Mouse (Mus musculus) hindbrain, embryonic 16.5 days (tissue): Measurements from ENCODE around the gene Arhgap30. TPM values are rescaled to one million over a fixed set of nuclear protein-coding genes. Genes with fewer than 3 reads are reported as not detected.

Source experiments
- ATAC-seq: fragments of 200-750 bp; cut with Nextera tagmentation; 2 replicates; pipeline ENCODE4 v1.8.0; 2017; ENCODE audit warnings: moderate TSS enrichment, moderate library complexity
- H3K27ac ChIP-seq: fragments of 300-500 bp; sonication (generic); 2 replicates; pipeline ENCODE4 v1.5.1; 2014; ENCODE audit warnings: low read depth, mild to moderate bottlenecking, control low read depth, low read length, moderate library complexity
- H3K27me3 ChIP-seq: fragments of 300-500 bp; sonication (generic); replicated peaks from 2 replicates; pipeline ENCODE4 v1.6.1; 2014; ENCODE audit warnings: low read length; ENCODE audit not compliant: control insufficient read depth, insufficient read depth
- H3K36me3 ChIP-seq: fragments of 300-500 bp; sonication (generic); 2 replicates; pipeline ENCODE4 v1.6.1; 2014; ENCODE audit warnings: mild to moderate bottlenecking, low read length, moderate library complexity, mixed read lengths; ENCODE audit not compliant: control insufficient read depth, insufficient read depth
- H3K4me1 ChIP-seq: fragments of 300-500 bp; sonication (generic); 2 replicates; pipeline ENCODE4 v1.6.1; 2014; ENCODE audit warnings: low read depth, low read length; ENCODE audit not compliant: control insufficient read depth, insufficient read depth
- H3K4me2 ChIP-seq: fragments of 300-500 bp; sonication (generic); 2 replicates; pipeline ENCODE4 v1.6.1; 2014; ENCODE audit warnings: mild to moderate bottlenecking, low read length, control low read depth, moderate library complexity
- H3K4me3 ChIP-seq: fragments of 300-500 bp; sonication (generic); 2 replicates; pipeline ENCODE4 v1.5.1; 2014; ENCODE audit warnings: mild to moderate bottlenecking, low read length, control low read depth, moderate library complexity
- H3K9ac ChIP-seq: fragments of 300-500 bp; sonication (generic); 2 replicates; pipeline ENCODE4 v1.6.1; 2014; ENCODE audit warnings: low read depth, mild to moderate bottlenecking, control low read depth, low read length, moderate library complexity
- H3K9me3 ChIP-seq: fragments of 300-500 bp; sonication (generic); 2 replicates; pipeline ENCODE4 v1.6.1; 2014; ENCODE audit warnings: mild to moderate bottlenecking, low read length, moderate library complexity; ENCODE audit not compliant: control insufficient read depth
- WGBS: fragments of 180-500 bp; shearing (Covaris S2); extraction: QIAGEN DNeasy Blood & Tissue Kit; methylation state at CpG from one replicate; pipeline ENCODE4 v1.1.7; 2014; 5-methylcytosine and 5-hydroxymethylcytosine counted together
- polyA plus RNA-seq: library from polyadenylated mRNA; unstranded; fragments of >200 nt; fragmentation: Nextera tagmentation; extraction: Ambion mirVana; gene quantifications from 2 replicates; pipeline ENCODE4 v1.2.1, GENCODE M21; 2015

Arhgap30 gene
- polyA plus RNA-seq, 1 experiment from 2014 or later = 0.73 TPM

- ATAC-seq = no peak
- Histone ChIP-seq H3K27me3 (no peaks in the 10 kb centered on the region), H3K4me3 (no peak overlapping the region), H3K27ac (no peak overlapping the region), H3K4me2 (no peak overlapping the region), H3K4me1 (no peaks in the 10 kb centered on the region), H3K9ac (no peak overlapping the region), H3K9me3 (no peaks in the 10 kb centered on the region), H3K36me3 (no peaks in the 10 kb centered on the region)
- WGBS = 84% methylated on average over 4 of the region's 4 CpGs
Observed at GRCm38 (mm10) chr1:171401821-171402220, 13.1 kb downstream of the Arhgap30 start.

GRCm38 (mm10) chr1:171402991-171403390 is 14.2 kb downstream of the Arhgap30 start:
- ATAC-seq = no peak
- no peak overlapping the region for H3K27ac ChIP-seq
- 84% methylated on average over 9 of the region's 9 CpGs for WGBS
- no peaks in the 10 kb centered on the region for H3K27me3 ChIP-seq
- H3K4me1 ChIP-seq = no peaks in the 10 kb centered on the region
- H3K9ac ChIP-seq = no peak overlapping the region
- H3K4me3 ChIP-seq = no peak overlapping the region
- H3K9me3 ChIP-seq = no peaks in the 10 kb centered on the region
- H3K36me3 ChIP-seq = no peaks in the 10 kb centered on the region
- H3K4me2 ChIP-seq = no peak overlapping the region

- Histone ChIP-seq H3K4me2 (no peak overlapping the region), H3K9ac (no peak overlapping the region), H3K4me1 (no peaks in the 10 kb centered on the region), H3K36me3 (no peaks in the 10 kb centered on the region), H3K27ac (no peak overlapping the region), H3K4me3 (no peak overlapping the region), H3K9me3 (no peaks in the 10 kb centered on the region), H3K27me3 (peaks cover 9% of the 10 kb centered on the region)
- WGBS = 81% methylated on average over 5 of the region's 5 CpGs
- no peak for ATAC-seq
Observed at GRCm38 (mm10) chr1:171407263-171407662, 18.5 kb downstream of the Arhgap30 start.

- Histone ChIP-seq H3K36me3 (no peaks in the 10 kb centered on the region; the same call in 1 of the 2 replicates), H3K9me3 (no peaks in the 10 kb centered on the region), H3K4me1 (peaks cover 18% of the 10 kb centered on the region), H3K9ac (no peak overlapping the region), H3K27me3 (peaks cover 9% of the 10 kb centered on the region), H3K4me2 (no peak overlapping the region), H3K4me3 (no peak overlapping the region), H3K27ac (no peak overlapping the region)
- WGBS = 83% methylated on average over 1 of the region's 1 CpGs
- no peak for ATAC-seq
Observed at GRCm38 (mm10) chr1:171410231-171410630, 21.5 kb downstream of the Arhgap30 start.

- H3K4me1 ChIP-seq = peaks cover 18% of the 10 kb centered on the region
- peak within 1 kb of the TSS; percentile 72 for H3K4me2 ChIP-seq
- H3K27me3 ChIP-seq = peaks cover 9% of the 10 kb centered on the region
- peaks cover 6% of the 10 kb centered on the region for H3K36me3 ChIP-seq
- H3K9me3 ChIP-seq = no peaks in the 10 kb centered on the region
- peak; percentile 98 for ATAC-seq
- peak within 1 kb of the TSS; percentile 95 for H3K4me3 ChIP-seq
- under 1% methylated on average over 36 of the region's 36 CpGs for WGBS
- H3K9ac ChIP-seq = peak within 1 kb of the TSS; percentile 93
- H3K27ac ChIP-seq = peak within 1 kb of the TSS; percentile 93
Observed at GRCm38 (mm10) chr1:171410947-171411484, 22.3 kb downstream of the Arhgap30 start, which contains the start of gene Usf1. Usf1 (plus strand) TSS chr1:171411313.

GRCm38 (mm10) chr1:171411492-171411941 is 22.8 kb downstream of the Arhgap30 start:
- peak overlapping the region; percentile 93 for H3K27ac ChIP-seq
- no peaks in the 10 kb centered on the region for H3K9me3 ChIP-seq
- peaks cover 18% of the 10 kb centered on the region for H3K4me1 ChIP-seq
- H3K36me3 ChIP-seq = peaks cover 11% of the 10 kb centered on the region
- peak overlapping the region; percentile 95 for H3K4me3 ChIP-seq
- ATAC-seq = peak; percentile 88
- H3K9ac ChIP-seq = peak overlapping the region; percentile 93
- peak overlapping the region; percentile 72 for H3K4me2 ChIP-seq
- under 1% methylated on average over 31 of the region's 39 CpGs for WGBS
- H3K27me3 ChIP-seq = peaks cover 9% of the 10 kb centered on the region

- peak overlapping the region; percentile 72 for H3K4me2 ChIP-seq
- H3K36me3 ChIP-seq = peaks cover 16% of the 10 kb centered on the region
- H3K4me1 ChIP-seq = peaks cover 18% of the 10 kb centered on the region
- H3K9me3 ChIP-seq = no peaks in the 10 kb centered on the region
- H3K9ac ChIP-seq = peak overlapping the region; percentile 93
- WGBS = under 1% methylated on average over 20 of the region's 20 CpGs
- peak overlapping the region; percentile 93 for H3K27ac ChIP-seq
- ATAC-seq = peak; percentile 19; the same call in 1 of the 2 replicates
- peak overlapping the region; percentile 95 for H3K4me3 ChIP-seq
- peaks cover 9% of the 10 kb centered on the region for H3K27me3 ChIP-seq
Observed at GRCm38 (mm10) chr1:171412001-171412441, 23.3 kb downstream of the Arhgap30 start.

- H3K27me3 ChIP-seq = peaks cover 9% of the 10 kb centered on the region
Observed at GRCm38 (mm10) chr1:171412446-171412845, 23.7 kb downstream of the Arhgap30 start.

GRCm38 (mm10) chr1:171413608-171414007 is 24.9 kb downstream of the Arhgap30 start:
- 66% methylated on average over 8 of the region's 8 CpGs for WGBS
- ATAC-seq = no peak

More at GRCm38 (mm10) chr1:171412446-171412845, 23.7 kb downstream of the Arhgap30 start:
- Histone ChIP-seq H3K36me3 (peaks cover 20% of the 10 kb centered on the region), H3K9ac (peak overlapping the region; percentile 93), H3K4me1 (peaks cover 18% of the 10 kb centered on the region), H3K9me3 (no peaks in the 10 kb centered on the region), H3K4me2 (peak overlapping the region; percentile 72), H3K27ac (peak overlapping the region; percentile 93), H3K4me3 (peak overlapping the region; percentile 95)
- WGBS = 12% methylated on average over 3 of the region's 3 CpGs
- 0 out of 2 replicates have a peak, but pooled peaks have one; percentile 0 for ATAC-seq

More at GRCm38 (mm10) chr1:171413608-171414007, 24.9 kb downstream of the Arhgap30 start:
- peaks cover 18% of the 10 kb centered on the region for H3K4me1 ChIP-seq
- H3K4me2 ChIP-seq = peak overlapping the region; percentile 72
- H3K27ac ChIP-seq = no peak overlapping the region
- peaks cover 27% of the 10 kb centered on the region for H3K36me3 ChIP-seq
- peaks cover 7% of the 10 kb centered on the region for H3K27me3 ChIP-seq
- H3K9ac ChIP-seq = no peak overlapping the region
- no peaks in the 10 kb centered on the region for H3K9me3 ChIP-seq
- no peak overlapping the region for H3K4me3 ChIP-seq
